Mouse (Mus musculus): Measurements from ENCODE around the gene Txk. TPM values are rescaled to one million over a fixed set of nuclear protein-coding genes. Genes with fewer than 3 reads are reported as not detected.

The Txk gene
- total and polyA plus RNA-seq, 3 experiments: 1.9 to 2.0 TPM; not detected in 1

- no peak for ATAC-seq (ENCODE audit: extremely low read depth, insufficient number of reproducible peaks, low FRiP score, poor library complexity, severe bottlenecking)
- Histone ChIP-seq H3K4me1 (ENCODE audit: insufficient read depth, low read depth, low read length) (peaks cover 44% of the 10 kb centered on the region), H3K9me3 (replicated peaks) (no peaks in the 10 kb centered on the region), H3K27me3 (ENCODE audit: insufficient read depth, low read length) (no peaks in the 10 kb centered on the region), H3K36me3 (replicated peaks) (no peaks in the 10 kb centered on the region), H3K4me3 (ENCODE audit: low read depth, low read length) (no peak overlapping the region)
- TF ChIP-seq POLR2AphosphoS5 (IDR thresholded peaks at IDR 0.05; ENCODE audit: insufficient replicate concordance, low read depth, low read length): no peak
- TF ChIP-seq GATA2 (IDR thresholded peaks at IDR 0.05; ENCODE audit: borderline replicate concordance, low read depth, low read length): no peak
- TF ChIP-seq GATA1 (IDR thresholded peaks at IDR 0.05; ENCODE audit: borderline replicate concordance, low read length): no peak
- TF ChIP-seq CTCF (IDR thresholded peaks at IDR 0.05; ENCODE audit: low read depth, low read length): no peak
- no peak for TF ChIP-seq TAL1 (conservative IDR thresholded peaks at IDR 0.05; ENCODE audit: low read depth, low read length)
- no peak for DNase-seq (ENCODE audit: low spot score)
These were observed 5.2 kb downstream of the Txk start for GRCm38 (mm10) chr5:72747384-72747783.

GRCm38 (mm10) chr5:72746461-72746860 lies 6.1 kb downstream of the Txk start:
- H3K36me3 ChIP-seq (replicated peaks): no peaks in the 10 kb centered on the region
- no peak for ATAC-seq (ENCODE audit: extremely low read depth, insufficient number of reproducible peaks, low FRiP score, poor library complexity, severe bottlenecking)
- H3K9me3 ChIP-seq (replicated peaks): no peaks in the 10 kb centered on the region
- peaks cover 44% of the 10 kb centered on the region for H3K4me1 ChIP-seq (ENCODE audit: insufficient read depth, low read depth, low read length)
- no peak for DNase-seq (ENCODE audit: low spot score)
- TF ChIP-seq GATA1 (IDR thresholded peaks at IDR 0.05; ENCODE audit: borderline replicate concordance, low read length): no peak
- TF ChIP-seq CTCF (IDR thresholded peaks at IDR 0.05; ENCODE audit: low read depth, low read length): no peak
- TF ChIP-seq GATA2 (IDR thresholded peaks at IDR 0.05; ENCODE audit: borderline replicate concordance, low read depth, low read length): no peak
- no peak for TF ChIP-seq TAL1 (conservative IDR thresholded peaks at IDR 0.05; ENCODE audit: low read depth, low read length)
- TF ChIP-seq POLR2AphosphoS5 (IDR thresholded peaks at IDR 0.05; ENCODE audit: insufficient replicate concordance, low read depth, low read length): no peak
- no peaks in the 10 kb centered on the region for H3K27me3 ChIP-seq (ENCODE audit: insufficient read depth, low read length)
- no peak overlapping the region for H3K4me3 ChIP-seq (ENCODE audit: low read depth, low read length)

GRCm38 (mm10) chr5:72743103-72743502 lies 9.5 kb downstream of the Txk start:
- TF ChIP-seq GATA2 (IDR thresholded peaks at IDR 0.05; ENCODE audit: borderline replicate concordance, low read depth, low read length) (no peak), GATA1 (IDR thresholded peaks at IDR 0.05; ENCODE audit: borderline replicate concordance, low read length) (no peak), TAL1 (conservative IDR thresholded peaks at IDR 0.05; ENCODE audit: low read depth, low read length) (no peak), POLR2AphosphoS5 (IDR thresholded peaks at IDR 0.05; ENCODE audit: insufficient replicate concordance, low read depth, low read length) (no peak), CTCF (IDR thresholded peaks at IDR 0.05; ENCODE audit: low read depth, low read length) (no peak)
- no peaks in the 10 kb centered on the region for H3K27me3 ChIP-seq (ENCODE audit: insufficient read depth, low read length)
- no peaks in the 10 kb centered on the region for H3K36me3 ChIP-seq (replicated peaks)
- ATAC-seq (ENCODE audit: extremely low read depth, insufficient number of reproducible peaks, low FRiP score, poor library complexity, severe bottlenecking) (no peak), DNase-seq (ENCODE audit: low spot score) (no peak)
- H3K9me3 ChIP-seq (replicated peaks): no peaks in the 10 kb centered on the region
- H3K4me3 ChIP-seq (ENCODE audit: low read depth, low read length): no peak overlapping the region
- peaks cover 30% of the 10 kb centered on the region for H3K4me1 ChIP-seq (ENCODE audit: insufficient read depth, low read depth, low read length)

- Histone ChIP-seq H3K4me1 (ENCODE audit: insufficient read depth, low read depth, low read length) (peaks cover 55% of the 10 kb centered on the region), H3K36me3 (replicated peaks) (no peaks in the 10 kb centered on the region), H3K4me3 (ENCODE audit: low read depth, low read length) (no peak overlapping the region), H3K27me3 (ENCODE audit: insufficient read depth, low read length) (no peaks in the 10 kb centered on the region), H3K9me3 (replicated peaks) (no peaks in the 10 kb centered on the region)
- ATAC-seq (ENCODE audit: extremely low read depth, insufficient number of reproducible peaks, low FRiP score, poor library complexity, severe bottlenecking): peak; percentile 24
- TF ChIP-seq GATA1 (IDR thresholded peaks at IDR 0.05; ENCODE audit: borderline replicate concordance, low read length): no peak
- TF ChIP-seq POLR2AphosphoS5 (IDR thresholded peaks at IDR 0.05; ENCODE audit: insufficient replicate concordance, low read depth, low read length): no peak
- no peak for TF ChIP-seq GATA2 (IDR thresholded peaks at IDR 0.05; ENCODE audit: borderline replicate concordance, low read depth, low read length)
- no peak for TF ChIP-seq TAL1 (conservative IDR thresholded peaks at IDR 0.05; ENCODE audit: low read depth, low read length)
- no peak for TF ChIP-seq CTCF (IDR thresholded peaks at IDR 0.05; ENCODE audit: low read depth, low read length)
- DNase-seq (ENCODE audit: low spot score): no peak
These were observed 15.7 kb downstream of the Txk start for GRCm38 (mm10) chr5:72736868-72737267.

- Histone ChIP-seq H3K27me3 (ENCODE audit: insufficient read depth, low read length) (no peaks in the 10 kb centered on the region), H3K4me1 (ENCODE audit: insufficient read depth, low read depth, low read length) (peaks cover 55% of the 10 kb centered on the region), H3K4me3 (ENCODE audit: low read depth, low read length) (peak overlapping the region; percentile 57; the same call in 1 of the 2 replicates), H3K36me3 (replicated peaks) (no peaks in the 10 kb centered on the region), H3K9me3 (replicated peaks) (no peaks in the 10 kb centered on the region)
- TF ChIP-seq POLR2AphosphoS5 (IDR thresholded peaks at IDR 0.05; ENCODE audit: insufficient replicate concordance, low read depth, low read length) (no peak), TAL1 (conservative IDR thresholded peaks at IDR 0.05; ENCODE audit: low read depth, low read length) (no peak), GATA2 (IDR thresholded peaks at IDR 0.05; ENCODE audit: borderline replicate concordance, low read depth, low read length) (no peak), CTCF (IDR thresholded peaks at IDR 0.05; ENCODE audit: low read depth, low read length) (no peak), GATA1 (IDR thresholded peaks at IDR 0.05; ENCODE audit: borderline replicate concordance, low read length) (no peak)
- ATAC-seq (ENCODE audit: extremely low read depth, insufficient number of reproducible peaks, low FRiP score, poor library complexity, severe bottlenecking): no peak
- DNase-seq (ENCODE audit: low spot score): no peak
These were observed 16.1 kb downstream of the Txk start for GRCm38 (mm10) chr5:72736437-72736836.

GRCm38 (mm10) chr5:72735763-72736162 lies 16.8 kb downstream of the Txk start:
- Histone ChIP-seq H3K4me1 (ENCODE audit: insufficient read depth, low read depth, low read length) (peaks cover 49% of the 10 kb centered on the region), H3K9me3 (replicated peaks) (no peaks in the 10 kb centered on the region), H3K27me3 (ENCODE audit: insufficient read depth, low read length) (no peaks in the 10 kb centered on the region), H3K36me3 (replicated peaks) (no peaks in the 10 kb centered on the region), H3K4me3 (ENCODE audit: low read depth, low read length) (no peak overlapping the region; the same call in 1 of the 2 replicates)
- ATAC-seq (ENCODE audit: extremely low read depth, insufficient number of reproducible peaks, low FRiP score, poor library complexity, severe bottlenecking) (no peak), DNase-seq (ENCODE audit: low spot score) (no peak)
- TF ChIP-seq GATA1 (IDR thresholded peaks at IDR 0.05; ENCODE audit: borderline replicate concordance, low read length) (no peak), CTCF (IDR thresholded peaks at IDR 0.05; ENCODE audit: low read depth, low read length) (no peak), GATA2 (IDR thresholded peaks at IDR 0.05; ENCODE audit: borderline replicate concordance, low read depth, low read length) (no peak), POLR2AphosphoS5 (IDR thresholded peaks at IDR 0.05; ENCODE audit: insufficient replicate concordance, low read depth, low read length) (no peak), TAL1 (conservative IDR thresholded peaks at IDR 0.05; ENCODE audit: low read depth, low read length) (no peak)

All from G1E (cell line).